Mouse (Mus musculus) intestine, embryonic 16.5 days (tissue): Measurements from ENCODE around the gene Acnat2. TPM values are rescaled to one million over a fixed set of nuclear protein-coding genes. Genes with fewer than 3 reads are reported as not detected.
"Not testable (repeated sequence)": the region's sequence is repeated elsewhere in the genome, so short reads cannot be mapped to it uniquely, and the experiment has no call there.

ENCODE experiments used
- ATAC-seq: fragments of 200-750 bp; cut with Nextera tagmentation; 2 replicates; pipeline ENCODE4 v1.8.0; 2017; ENCODE audit warnings: moderate TSS enrichment, moderate library complexity
- H3K27ac ChIP-seq: fragments of 300-500 bp; sonication (generic); 2 replicates; pipeline ENCODE4 v1.5.1; 2014; ENCODE audit warnings: mild to moderate bottlenecking, low read length
- H3K27me3 ChIP-seq: fragments of 300-500 bp; sonication (generic); replicated peaks from 2 replicates; pipeline ENCODE4 v1.6.1; 2014; ENCODE audit warnings: low read length, control low read depth, mixed read lengths; ENCODE audit not compliant: control insufficient read depth, insufficient read depth
- H3K36me3 ChIP-seq: fragments of 300-500 bp; sonication (generic); 2 replicates; pipeline ENCODE4 v1.6.1; 2014; ENCODE audit warnings: low read length, control low read depth; ENCODE audit not compliant: control insufficient read depth, insufficient read depth
- H3K4me1 ChIP-seq: fragments of 300-500 bp; sonication (generic); 2 replicates; pipeline ENCODE4 v1.6.1; 2014; ENCODE audit warnings: low read length, control low read depth, mixed read lengths; ENCODE audit not compliant: control insufficient read depth, insufficient read depth
- H3K4me2 ChIP-seq: fragments of 300-500 bp; sonication (generic); 2 replicates; pipeline ENCODE4 v1.6.1; 2014; ENCODE audit warnings: low read depth, low read length, control low read depth
- H3K4me3 ChIP-seq: fragments of 300-500 bp; sonication (generic); 2 replicates; pipeline ENCODE4 v1.5.1; 2014; ENCODE audit warnings: mild to moderate bottlenecking, low read length
- H3K9ac ChIP-seq: fragments of 300-500 bp; sonication (generic); 2 replicates; pipeline ENCODE4 v1.6.1; 2014; ENCODE audit warnings: low read depth, low read length
- H3K9me3 ChIP-seq: fragments of 300-500 bp; sonication (generic); 2 replicates; pipeline ENCODE4 v1.6.1; 2016; ENCODE audit warnings: low read length, control low read depth; ENCODE audit not compliant: control insufficient read depth
- WGBS: fragments of 180-500 bp; shearing (Covaris S2); extraction: QIAGEN DNeasy Blood & Tissue Kit; methylation state at CpG from one replicate; pipeline ENCODE4 v1.1.7; 2014; 5-methylcytosine and 5-hydroxymethylcytosine counted together
- polyA plus RNA-seq: library from polyadenylated mRNA; unstranded; fragments of >200 nt; fragmentation: Nextera tagmentation; extraction: Ambion mirVana; gene quantifications from 2 replicates; pipeline ENCODE4 v1.2.1, GENCODE M21; 2015

The Acnat2 gene
- polyA plus RNA-seq, 1 experiment from 2014 or later, result not detected

DNA sequence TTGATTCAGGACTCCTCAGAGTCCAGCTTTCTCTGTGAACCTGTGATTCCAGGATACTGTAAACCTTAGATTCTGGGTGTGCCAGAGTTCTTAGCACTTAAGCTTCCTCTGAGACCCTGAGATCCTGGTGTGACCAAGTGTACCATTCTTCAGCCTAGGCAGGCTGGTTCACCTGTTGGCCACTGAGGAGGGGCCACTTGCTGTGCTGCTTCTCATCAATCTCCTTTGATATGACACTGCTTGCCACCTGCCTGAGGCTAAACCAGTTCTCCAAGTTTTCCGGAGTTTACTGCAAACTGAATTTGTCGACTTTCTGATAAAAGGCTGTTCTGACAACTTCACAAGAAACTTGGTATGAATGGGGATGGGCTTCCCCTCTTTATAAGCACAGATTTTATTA lies 50.9 kb downstream of the Acnat2 start:
- Histone ChIP-seq H3K9me3 (no peaks in the 10 kb centered on the region; the same call in 1 of the 2 replicates), H3K36me3 (no peaks in the 10 kb centered on the region), H3K27me3 (no peaks in the 10 kb centered on the region), H3K4me3 (no peak overlapping the region), H3K4me1 (no peaks in the 10 kb centered on the region), H3K4me2 (no peak overlapping the region), H3K9ac (no peak overlapping the region), H3K27ac (no peak overlapping the region)
- 40% methylated on average over 2 of the region's 2 CpGs for WGBS
- ATAC-seq, result peak; percentile 64; the same call in 1 of the 2 replicates

DNA sequence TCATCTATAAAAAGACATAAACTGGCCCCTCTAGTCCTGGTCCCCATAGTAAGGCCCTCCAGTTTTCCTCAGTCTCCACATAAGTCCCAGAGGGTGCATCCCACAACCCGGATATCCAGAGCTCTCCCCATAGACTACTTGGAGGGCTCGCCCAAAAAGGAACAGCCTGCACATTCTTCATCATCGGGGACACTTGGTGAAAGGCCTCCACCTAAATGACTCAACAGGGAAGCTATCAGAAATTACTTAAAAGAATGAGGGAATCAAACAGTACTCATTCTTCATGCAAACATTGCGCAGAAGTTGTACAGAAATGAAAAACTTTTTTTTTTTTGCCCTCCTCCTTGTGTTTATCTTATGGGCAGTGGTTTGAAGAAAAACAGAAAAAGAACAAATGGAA lies 57.5 kb downstream of the Acnat2 start:
- Histone ChIP-seq H3K27ac (no peak overlapping the region), H3K4me2 (no peak overlapping the region), H3K36me3 (no peaks in the 10 kb centered on the region), H3K9me3 (no peaks in the 10 kb centered on the region), H3K9ac (no peak overlapping the region), H3K4me3 (no peak overlapping the region), H3K27me3 (no peaks in the 10 kb centered on the region), H3K4me1 (no peaks in the 10 kb centered on the region)
- 82% methylated on average over 4 of the region's 4 CpGs for WGBS
- no peak for ATAC-seq

DNA sequence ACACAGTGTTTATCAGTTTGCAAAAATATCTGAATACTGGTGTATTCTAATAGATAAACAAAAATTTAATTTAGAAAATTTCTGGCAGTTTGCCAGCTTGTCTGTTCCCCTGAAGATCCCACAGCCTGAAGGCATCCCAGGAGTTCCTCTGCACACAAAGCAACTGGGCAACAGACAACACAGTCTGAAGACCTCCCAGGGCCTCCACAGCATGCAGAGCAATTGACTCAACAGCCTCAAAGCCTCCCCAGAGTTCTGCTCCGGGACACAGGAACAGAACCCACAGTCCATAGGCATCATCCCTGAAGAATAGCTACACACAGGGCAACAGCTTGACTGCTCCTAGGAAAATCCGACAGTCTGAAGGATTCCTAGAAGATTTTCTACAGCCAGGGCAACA lies 59.3 kb downstream of the Acnat2 start:
- no peak overlapping the region for H3K4me3 ChIP-seq
- H3K27ac ChIP-seq, result no peak overlapping the region
- 68% methylated on average over 2 of the region's 2 CpGs for WGBS
- H3K4me1 ChIP-seq, result no peaks in the 10 kb centered on the region
- no peak for ATAC-seq
- H3K27me3 ChIP-seq, result no peaks in the 10 kb centered on the region
- no peak overlapping the region for H3K9ac ChIP-seq
- no peaks in the 10 kb centered on the region for H3K9me3 ChIP-seq
- no peak overlapping the region for H3K4me2 ChIP-seq
- H3K36me3 ChIP-seq, result no peaks in the 10 kb centered on the region

DNA sequence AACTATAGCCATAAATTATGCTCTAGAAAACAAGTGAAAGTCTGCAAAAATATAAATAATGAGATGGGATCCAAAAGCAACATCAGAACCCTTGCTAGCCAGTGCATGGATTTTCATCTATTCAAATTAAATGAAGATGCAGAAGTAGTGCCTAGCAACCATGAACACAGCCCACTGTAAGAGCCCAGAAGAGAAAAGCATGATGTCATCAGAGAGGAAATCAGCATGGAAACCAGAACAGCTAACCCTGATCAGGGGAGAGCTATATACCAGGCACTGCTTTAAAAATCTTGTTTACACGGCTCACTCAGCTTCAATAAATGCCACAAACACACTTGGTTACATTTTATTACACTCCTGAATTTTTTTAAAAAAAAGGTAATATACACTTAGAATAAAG lies 60.0 kb downstream of the Acnat2 start:
- H3K27ac ChIP-seq, H3K4me3 ChIP-seq, H3K27me3 ChIP-seq, H3K4me1 ChIP-seq, H3K9me3 ChIP-seq, H3K4me2 ChIP-seq, H3K9ac ChIP-seq, H3K36me3 ChIP-seq, ATAC-seq: not testable (repeated sequence)
- 52% methylated on average over 1 of the region's 1 CpGs for WGBS

DNA sequence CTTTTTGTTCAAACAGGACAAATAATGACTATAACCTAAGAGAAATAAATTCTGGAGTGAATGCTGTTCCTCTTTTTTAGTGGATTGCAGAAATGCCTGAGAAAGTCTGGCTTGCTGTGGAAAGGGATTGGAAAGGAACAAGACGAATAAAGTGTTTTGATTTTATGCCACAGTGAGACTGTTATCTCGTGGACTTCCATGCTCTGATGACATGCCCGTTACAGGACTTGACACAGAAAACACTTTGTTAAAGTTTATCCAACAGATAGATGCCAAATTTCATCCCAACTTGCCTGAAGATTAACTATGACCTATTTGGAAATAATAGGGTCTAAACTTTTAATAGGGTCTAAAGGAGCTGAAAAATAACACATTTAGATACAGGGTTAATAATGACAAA lies 67.9 kb downstream of the Acnat2 start:
- not testable (repeated sequence) for H3K4me3 ChIP-seq, H3K4me2 ChIP-seq, H3K27ac ChIP-seq, ATAC-seq, H3K9ac ChIP-seq, H3K9me3 ChIP-seq, H3K27me3 ChIP-seq, H3K36me3 ChIP-seq, H3K4me1 ChIP-seq
- 72% methylated on average over 3 of the region's 3 CpGs for WGBS

DNA sequence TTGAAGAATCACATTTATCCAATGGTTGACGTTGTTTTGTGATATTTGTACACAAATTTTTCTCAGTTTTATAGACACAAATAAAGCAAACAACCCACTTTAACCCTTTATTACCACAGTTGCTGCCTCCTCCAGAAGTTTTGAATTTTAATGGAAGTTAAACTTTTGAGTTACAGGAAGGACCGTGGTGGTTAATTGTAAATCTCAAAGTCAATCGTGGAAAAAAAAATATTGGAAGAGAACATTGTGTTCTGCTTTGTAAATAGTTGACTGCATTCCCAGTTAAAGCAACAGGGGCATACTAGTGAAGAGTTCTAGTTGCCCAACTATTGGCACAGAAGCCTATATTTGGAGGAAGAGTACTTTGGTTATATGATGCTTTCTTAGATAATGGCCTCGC lies 70.0 kb downstream of the Acnat2 start:
- 82% methylated on average over 3 of the region's 4 CpGs for WGBS
- not testable (repeated sequence) for H3K27ac ChIP-seq, ATAC-seq

More for the DNA sequence above, 70.0 kb downstream of the Acnat2 start:
- not testable (repeated sequence) for H3K9ac ChIP-seq, H3K4me1 ChIP-seq, H3K4me3 ChIP-seq, H3K4me2 ChIP-seq, H3K9me3 ChIP-seq, H3K36me3 ChIP-seq, H3K27me3 ChIP-seq

Other genes starting within 250 kb of the Acnat2 start
- gene Acnat1, start 65.8 kb upstream of the Acnat2 start, polyA plus RNA-seq, result 5.7 and 6.8 TPM in 2 replicates
- gene Baat, start 98.4 kb upstream of the Acnat2 start, polyA plus RNA-seq, result 0.20 and 0.53 TPM in 2 replicates
- 90.7 and 98.9 TPM in 2 replicates for gene Mrpl50, start 112.9 kb upstream of the Acnat2 start, polyA plus RNA-seq
- gene Zfp189, start 113.0 kb upstream of the Acnat2 start, polyA plus RNA-seq, result 4.4 and 4.8 TPM in 2 replicates
- gene Aldob, start 141.4 kb upstream of the Acnat2 start, polyA plus RNA-seq, result 572 and 696 TPM in 2 replicates
- gene Tmem246, start 189.7 kb upstream of the Acnat2 start, polyA plus RNA-seq, result 21.5 and 22.6 TPM in 2 replicates
- 24.4 and 25.7 TPM in 2 replicates for gene Rnf20, start 223.9 kb upstream of the Acnat2 start, polyA plus RNA-seq